Mouse (Mus musculus) forebrain, postnatal 0 days (tissue): Measurements from ENCODE around the gene Gm11733. TPM values are rescaled to one million over a fixed set of nuclear protein-coding genes. Genes with fewer than 3 reads are reported as not detected.

Experiments used
- ATAC-seq: fragments of 200-750 bp; cut with Nextera tagmentation; 2 replicates; pipeline ENCODE4 v1.8.0; 2017; ENCODE audit warnings: mild to moderate bottlenecking, moderate library complexity
- DNase-seq: peaks from one replicate; pipeline ENCODE4 v3.0.0-alpha.2; 2015
- H3K27ac ChIP-seq: fragments of 300-500 bp; sonication (generic); 2 replicates; pipeline ENCODE4 v1.5.1; 2014; ENCODE audit warnings: low read depth, mild to moderate bottlenecking, antibody characterized with exemption, low read length, moderate library complexity, mixed read lengths
- H3K27me3 ChIP-seq: fragments of 300-500 bp; sonication (generic); 2 replicates; pipeline ENCODE4 v1.6.1; 2014; ENCODE audit warnings: mild to moderate bottlenecking, low read length, mixed read lengths; ENCODE audit not compliant: insufficient read depth
- H3K36me3 ChIP-seq: fragments of 300-500 bp; sonication (generic); 2 replicates; pipeline ENCODE4 v1.6.1; 2014; ENCODE audit warnings: mild to moderate bottlenecking, moderate library complexity; ENCODE audit not compliant: insufficient read depth
- H3K4me1 ChIP-seq: fragments of 300-500 bp; sonication (generic); 2 replicates; pipeline ENCODE4 v1.6.1; 2014; ENCODE audit warnings: antibody characterized with exemption; ENCODE audit not compliant: insufficient read depth
- H3K4me2 ChIP-seq: fragments of 300-500 bp; sonication (generic); 2 replicates; pipeline ENCODE4 v1.6.1; 2014; ENCODE audit warnings: low read depth, mild to moderate bottlenecking, moderate library complexity
- H3K4me3 ChIP-seq: fragments of 300-500 bp; sonication (generic); 2 replicates; pipeline ENCODE4 v1.5.1; 2014; ENCODE audit warnings: low read depth, low read length, mixed read lengths
- H3K9ac ChIP-seq: fragments of 300-500 bp; sonication (generic); 2 replicates; pipeline ENCODE4 v1.6.1; 2014; ENCODE audit warnings: mild to moderate bottlenecking
- H3K9me3 ChIP-seq: fragments of 300-500 bp; sonication (generic); 2 replicates; pipeline ENCODE4 v1.6.1; 2016; ENCODE audit warnings: low read length
- CTCF ChIP-seq: sonication (generic); IDR thresholded peaks from 2 replicates; pipeline ENCODE4 v1.5.1; 2016; ENCODE audit warnings: antibody characterized with exemption, control low read depth, low read depth
- WGBS: fragments of 180-500 bp; shearing (Covaris S2); extraction: QIAGEN DNeasy Blood & Tissue Kit; methylation state at CpG from one replicate; pipeline ENCODE4 v1.1.7; 2014; 5-methylcytosine and 5-hydroxymethylcytosine counted together
- polyA plus RNA-seq: library from polyadenylated mRNA; unstranded; fragments of >200 nt; fragmentation: Nextera tagmentation; extraction: Ambion mirVana; gene quantifications from 2 replicates; pipeline ENCODE4 v1.2.1, GENCODE M21; 2015
- total RNA-seq: library from RNA; depleted of rRNA; stranded (reverse); fragments of >200 nt; gene quantifications from 2 replicates; pipeline ENCODE4 v1.2.3, GENCODE M21; 2014

Gene Gm11733
- total and polyA plus RNA-seq, 2 experiments from 2014 or later, result 0.08 to 0.14 TPM

DNA sequence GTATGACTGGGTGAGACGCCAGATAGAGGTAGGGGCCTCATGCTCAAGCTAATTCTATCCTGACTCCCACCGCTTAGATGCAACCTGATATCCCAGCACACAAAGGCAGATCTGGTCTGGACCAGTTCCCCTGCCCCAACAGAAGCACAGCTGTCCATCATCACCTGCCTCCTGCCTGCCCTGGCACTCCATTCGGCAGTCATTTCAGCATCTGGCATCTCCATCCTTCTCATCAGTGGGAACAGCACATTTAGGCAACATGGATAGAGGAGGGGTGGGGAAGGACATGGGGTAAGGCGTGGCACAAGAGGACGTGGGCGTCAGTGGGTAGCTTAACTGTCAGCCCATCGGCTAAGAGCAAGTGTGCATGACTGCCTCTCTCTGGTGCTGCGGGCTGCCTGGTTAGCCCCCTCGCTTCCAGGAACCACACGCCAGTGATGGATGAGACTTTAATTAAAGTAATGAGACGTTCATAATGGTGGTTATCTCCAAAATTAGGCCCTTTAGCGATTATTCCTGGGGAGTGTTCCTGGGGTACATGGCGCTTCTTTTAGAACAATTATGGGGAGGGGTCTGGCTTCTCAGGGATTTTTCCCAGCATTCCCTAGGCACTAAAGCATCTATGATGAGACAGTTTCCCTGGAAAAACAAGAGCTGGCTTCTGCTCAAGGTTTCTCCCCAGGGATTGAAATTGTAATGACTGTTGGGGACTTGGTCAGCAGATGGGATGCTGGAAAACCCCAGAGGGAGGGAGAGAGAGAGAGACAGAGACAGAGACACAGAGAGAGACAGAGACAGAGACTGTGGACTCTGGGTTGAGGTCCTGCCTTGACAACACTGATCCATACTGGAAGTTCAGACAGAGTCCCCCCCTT, 38.0 kb downstream of the Gm11733 start:
- 53% methylated on average over 13 of the region's 13 CpGs for WGBS

GRCm38 (mm10) chr11:117522879-117523519, 38.8 kb downstream of the Gm11733 start:
- no peak overlapping the region for H3K4me3 ChIP-seq
- WGBS, result 30% methylated on average over 16 of the region's 16 CpGs

More for the DNA sequence above, 38.0 kb downstream of the Gm11733 start:
- no peak for DNase-seq
- no peak for TF ChIP-seq CTCF
- no peak for ATAC-seq
- peaks cover 21% of the 10 kb centered on the region for H3K4me1 ChIP-seq
- H3K36me3 ChIP-seq, result no peaks in the 10 kb centered on the region
- H3K9me3 ChIP-seq, result no peaks in the 10 kb centered on the region
- no peaks in the 10 kb centered on the region for H3K27me3 ChIP-seq
- no peak overlapping the region for H3K9ac ChIP-seq
- peak overlapping the region; percentile 85; the same call in 1 of the 2 replicates for H3K27ac ChIP-seq
- H3K4me2 ChIP-seq, result no peak overlapping the region
- no peak overlapping the region for H3K4me3 ChIP-seq

DNA sequence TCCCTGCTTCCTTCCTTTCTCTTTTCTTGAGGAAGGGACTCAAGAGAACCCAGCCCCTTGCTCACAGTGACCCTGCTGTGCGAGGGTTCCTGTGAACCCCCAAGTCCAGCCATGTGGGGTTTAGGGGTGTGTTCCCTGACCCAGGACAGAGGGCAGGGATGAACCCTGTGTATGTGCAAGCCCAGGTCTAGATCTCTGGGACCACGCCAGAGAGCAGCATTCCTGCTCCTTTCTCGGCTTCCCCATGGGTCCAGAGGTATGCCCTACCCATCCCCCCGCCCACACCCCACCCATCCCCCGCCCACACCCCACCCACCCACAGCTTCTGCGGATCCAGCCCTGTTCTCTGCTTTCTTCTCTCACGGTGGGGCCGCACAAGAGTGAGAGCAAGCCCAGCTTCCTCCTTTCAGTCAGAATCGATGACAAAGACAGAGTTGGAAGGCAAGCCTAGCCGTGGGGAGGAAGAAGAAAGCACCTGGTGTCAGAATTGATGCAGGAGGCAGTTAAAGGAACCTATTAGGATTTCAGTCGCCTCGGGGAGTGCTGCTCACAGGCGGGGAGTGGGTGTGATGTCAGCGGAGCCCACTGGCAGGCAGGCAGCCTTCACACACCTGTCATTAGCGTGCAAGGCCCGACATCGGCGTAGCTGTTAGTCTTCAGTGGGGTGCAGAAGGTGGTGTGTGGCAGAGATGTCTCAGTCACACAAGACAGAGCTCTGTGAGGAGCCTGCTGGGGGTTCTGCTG, 41.6 kb downstream of the Gm11733 start:
- H3K36me3 ChIP-seq, result no peaks in the 10 kb centered on the region
- WGBS, result 17% methylated on average over 18 of the region's 18 CpGs
- H3K4me2 ChIP-seq, result no peak overlapping the region
- TF ChIP-seq CTCF, result no peak
- peak overlapping the region; percentile 4; the same call in 1 of the 2 replicates for H3K9ac ChIP-seq
- peak overlapping the region; percentile 36; the same call in 1 of the 2 replicates for H3K27ac ChIP-seq
- H3K27me3 ChIP-seq, result no peaks in the 10 kb centered on the region
- no peaks in the 10 kb centered on the region for H3K9me3 ChIP-seq
- DNase-seq (peak; percentile 47), ATAC-seq (peak; percentile 47; the same call in 1 of the 2 replicates)
- no peak overlapping the region for H3K4me3 ChIP-seq
- peaks cover 21% of the 10 kb centered on the region for H3K4me1 ChIP-seq

More at GRCm38 (mm10) chr11:117522879-117523519, 38.8 kb downstream of the Gm11733 start:
- Histone ChIP-seq H3K9me3 (no peaks in the 10 kb centered on the region), H3K4me2 (no peak overlapping the region), H3K27ac (peak overlapping the region; percentile 85), H3K9ac (peak overlapping the region; percentile 25; the same call in 1 of the 2 replicates), H3K4me1 (peaks cover 21% of the 10 kb centered on the region), H3K27me3 (no peaks in the 10 kb centered on the region), H3K36me3 (no peaks in the 10 kb centered on the region)
- ATAC-seq (peak; percentile 89), DNase-seq (peak; percentile 82)
- TF ChIP-seq CTCF, result 0 out of 2 replicates have a peak, but pooled peaks have one; percentile 12

- no peak overlapping the region for H3K27ac ChIP-seq
- H3K27me3 ChIP-seq, result no peaks in the 10 kb centered on the region
- H3K9ac ChIP-seq, result no peak overlapping the region
- H3K4me1 ChIP-seq, result peaks cover 7% of the 10 kb centered on the region; the same call in 1 of the 2 replicates
- H3K4me3 ChIP-seq, result no peak overlapping the region
- no peak overlapping the region for H3K4me2 ChIP-seq
- no peaks in the 10 kb centered on the region for H3K9me3 ChIP-seq
- DNase-seq (no peak), ATAC-seq (no peak)
- 27% methylated on average over 10 of the region's 10 CpGs for WGBS
- no peak for TF ChIP-seq CTCF
- H3K36me3 ChIP-seq, result no peaks in the 10 kb centered on the region
Measured at GRCm38 (mm10) chr11:117532374-117532773, 48.2 kb downstream of the Gm11733 start.

DNA sequence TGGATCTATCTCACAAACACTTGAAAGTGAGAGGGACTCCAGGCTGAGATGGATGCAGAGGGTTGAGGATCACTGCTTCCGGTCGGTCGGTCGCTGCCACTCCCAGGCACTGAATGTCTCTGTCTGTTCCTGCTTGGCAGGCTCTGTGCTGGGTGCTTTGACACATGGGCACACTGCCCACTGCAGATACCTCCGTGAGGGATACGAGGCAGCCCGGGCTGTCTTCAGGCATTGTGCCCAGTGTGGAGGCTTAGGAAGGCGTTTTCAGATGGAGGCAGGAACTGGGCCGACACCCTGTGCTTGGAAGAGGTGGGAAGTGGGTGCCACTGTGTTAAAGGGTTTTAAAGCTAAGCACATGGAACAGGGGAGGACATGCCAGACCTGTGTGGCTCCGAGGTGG, 50.7 kb downstream of the Gm11733 start:
- Histone ChIP-seq H3K27ac (no peak overlapping the region), H3K36me3 (no peaks in the 10 kb centered on the region), H3K4me3 (no peak overlapping the region), H3K4me1 (peaks cover 16% of the 10 kb centered on the region; the same call in 1 of the 2 replicates), H3K27me3 (no peaks in the 10 kb centered on the region), H3K4me2 (no peak overlapping the region), H3K9me3 (no peaks in the 10 kb centered on the region), H3K9ac (no peak overlapping the region)
- ATAC-seq (peak; percentile 58; the same call in 1 of the 2 replicates), DNase-seq (peak; percentile 63)
- no peak for TF ChIP-seq CTCF
- WGBS, result 28% methylated on average over 10 of the region's 10 CpGs

- Histone ChIP-seq H3K4me2 (no peak overlapping the region), H3K36me3 (no peaks in the 10 kb centered on the region), H3K4me1 (peaks cover 20% of the 10 kb centered on the region), H3K4me3 (no peak overlapping the region), H3K27ac (no peak overlapping the region), H3K27me3 (no peaks in the 10 kb centered on the region), H3K9me3 (no peaks in the 10 kb centered on the region), H3K9ac (no peak overlapping the region)
- no peak for TF ChIP-seq CTCF
- 51% methylated on average over 9 of the region's 9 CpGs for WGBS
- DNase-seq (no peak), ATAC-seq (no peak)
Measured at GRCm38 (mm10) chr11:117535491-117536304, 51.5 kb downstream of the Gm11733 start.
